Mouse (Mus musculus) megakaryocyte progenitor cell, adult 5-6 weeks (primary cell): ENCODE data around the gene Sfxn3. TPM values are rescaled to one million over a fixed set of nuclear protein-coding genes. Genes with fewer than 3 reads are reported as not detected.

Experiments
- total RNA-seq, 2 experiments: library from RNA; stranded (forward) in 1 of 2; stranded (reverse) in 1 of 2; fragments of 157-497, 149-512 nt in 1 of 2; fragments of 200-1000 nt in 1 of 2; gene quantifications; 2 replicates each; pipeline versions ENCODE4 v1.2.3 to v1.2.4; 2015 to 2017

Sfxn3 gene
- total RNA-seq, 2 experiments from 2014 or later, result 3.1 to 23.8 TPM

Other genes with a start within 250 kb of the Sfxn3 start
- gene Slf2, start 116.4 kb upstream of the Sfxn3 start, total RNA-seq (2015), result 28.4 and 34.7 TPM in 2 replicates
- gene Slf2, start 116.4 kb upstream of the Sfxn3 start, total RNA-seq (2017), result 35.4 and 42.4 TPM in 2 replicates
- gene Sema4g, start 58.4 kb upstream of the Sfxn3 start, total RNA-seq (2015), result 0.15 and 0.30 TPM in 2 replicates
- gene Sema4g, start 58.4 kb upstream of the Sfxn3 start, total RNA-seq (2017), result 0.03 TPM in 1 of 2 replicates, not detected in the other
- 16.5 and 18.6 TPM in 2 replicates for gene Twnk, start 41.8 kb upstream of the Sfxn3 start, total RNA-seq (2015)
- 18.4 and 22.4 TPM in 2 replicates for gene Twnk, start 41.8 kb upstream of the Sfxn3 start, total RNA-seq (2017)
- gene Mrpl43, start 41.1 kb upstream of the Sfxn3 start, total RNA-seq (2015), result 44.3 and 44.8 TPM in 2 replicates
- 25.2 and 30.3 TPM in 2 replicates for gene Mrpl43, start 41.1 kb upstream of the Sfxn3 start, total RNA-seq (2017)
- gene Lzts2, start 33.1 kb upstream of the Sfxn3 start, total RNA-seq (2015), result 4.8 and 5.1 TPM in 2 replicates
- gene Lzts2, start 33.1 kb upstream of the Sfxn3 start, total RNA-seq (2017), result 7.7 and 8.6 TPM in 2 replicates
- 0.05 TPM in 1 of 2 replicates, not detected in the other for gene Pdzd7, start 1.8 kb upstream of the Sfxn3 start, total RNA-seq (2015)
- gene Pdzd7, start 1.8 kb upstream of the Sfxn3 start, total RNA-seq (2017), result not detected in 2 replicates
- 0.17 and 0.25 TPM in 2 replicates for gene Kazald1, start 27.7 kb downstream of the Sfxn3 start, total RNA-seq (2015)
- gene Kazald1, start 27.7 kb downstream of the Sfxn3 start, total RNA-seq (2017), result 0.83 and 0.84 TPM in 2 replicates
- not detected in 2 replicates for gene Tlx1, start 103.2 kb downstream of the Sfxn3 start, total RNA-seq (2015)
- gene Tlx1, start 103.2 kb downstream of the Sfxn3 start, total RNA-seq (2017), result not detected in 2 replicates
- gene Lbx1, start 188.3 kb downstream of the Sfxn3 start, total RNA-seq (2015), result not detected in 2 replicates
- not detected in 2 replicates for gene Lbx1, start 188.3 kb downstream of the Sfxn3 start, total RNA-seq (2017)